Mouse (Mus musculus) spleen, adult 2 months (tissue): ENCODE measurements around the gene Nfatc2ip. TPM values are rescaled to one million over a fixed set of nuclear protein-coding genes. Genes with fewer than 3 reads are reported as not detected.

ENCODE experiments used
- DNase-seq, 2 experiments: peaks; one replicate each; pipeline versions ENCODE4 v3.0.0 to v3.0.0-alpha.2; 2012 to 2021; ENCODE audit warnings: low spot score in 2 of 2, low read depth in 1 of 2
- H3K27ac ChIP-seq: fragments of 200-500 bp; 2 replicates; pipeline ENCODE4 v1.5.1; 2012; ENCODE audit warnings: low read length, inconsistent platforms; ENCODE audit not compliant: insufficient read depth
- H3K27me3 ChIP-seq: fragments of 200-500 bp; 2 replicates; pipeline ENCODE4 v1.6.1; 2012; ENCODE audit warnings: mild to moderate bottlenecking, moderate library complexity, low read length, inconsistent platforms; ENCODE audit not compliant: control insufficient read depth, insufficient read depth
- H3K36me3 ChIP-seq: fragments of 200-500 bp; 2 replicates; pipeline ENCODE4 v1.6.1; 2012; ENCODE audit warnings: mild to moderate bottlenecking, low read length, inconsistent platforms; ENCODE audit not compliant: control insufficient read depth, insufficient read depth
- H3K4me1 ChIP-seq: fragments of 200-500 bp; 2 replicates; pipeline ENCODE4 v1.6.1; 2011; ENCODE audit warnings: inconsistent platforms; ENCODE audit not compliant: control insufficient read depth, insufficient read depth, insufficient read length
- H3K4me3 ChIP-seq: fragments of 200-500 bp; 2 replicates; pipeline ENCODE4 v1.5.1; 2011; ENCODE audit warnings: mild to moderate bottlenecking, inconsistent platforms; ENCODE audit not compliant: insufficient read depth, insufficient read length; ENCODE audit errors: extremely low read depth
- CTCF ChIP-seq: fragments of 200-500 bp; IDR thresholded peaks from 2 replicates; pipeline ENCODE4 v1.5.1; 2011; ENCODE audit warnings: mild to moderate bottlenecking, inconsistent platforms; ENCODE audit not compliant: insufficient read depth, insufficient read length, insufficient replicate concordance; ENCODE audit errors: extremely low read depth
- POLR2A ChIP-seq: fragments of 200-500 bp; IDR thresholded peaks from 2 replicates; pipeline ENCODE4 v1.6.1; 2011; ENCODE audit warnings: low read depth, low read length, inconsistent platforms
- WGBS: fragments of 180-500 bp; shearing (Covaris S2); methylation state at CpG from one replicate; pipeline ENCODE4 v1.1.7; 2018; 5-methylcytosine and 5-hydroxymethylcytosine counted together
- polyA plus RNA-seq: library from polyadenylated mRNA; depleted of rRNA; stranded (reverse); fragments of >200 nt; gene quantifications from 2 replicates; pipeline ENCODE4 v1.2.3, GENCODE M21; 2012

The Nfatc2ip gene
- polyA plus RNA-seq, 1 experiment, result 9.0 TPM

DNA sequence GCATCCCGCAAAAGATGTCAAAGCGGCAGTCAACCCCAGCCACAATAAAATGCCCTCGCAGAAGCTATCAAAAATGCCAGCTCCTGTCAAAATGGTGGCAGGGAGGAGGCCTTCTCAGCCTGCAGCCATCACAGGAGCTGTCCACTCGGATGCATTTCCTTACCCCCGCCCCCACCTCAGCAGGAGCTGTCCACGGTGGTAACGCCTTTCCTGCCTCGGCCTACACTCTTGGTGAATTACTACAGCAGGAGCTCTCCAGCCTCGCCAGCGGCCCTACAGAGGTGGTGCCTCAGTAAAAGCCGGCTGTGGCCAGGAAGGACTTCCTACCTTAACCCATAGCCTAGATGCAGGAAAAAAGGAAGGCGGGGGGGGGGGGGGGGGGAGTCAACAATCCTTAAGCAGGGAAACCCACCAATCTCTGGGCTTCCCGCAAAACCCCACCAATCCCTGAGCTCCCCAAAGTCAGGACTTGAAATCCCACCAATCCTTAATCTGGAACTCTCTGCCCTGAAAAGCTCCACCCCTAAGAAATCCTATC lies 30.9 kb upstream of the Nfatc2ip start:
- no peak overlapping the region for H3K4me3 ChIP-seq
- peaks cover 11% of the 10 kb centered on the region for H3K36me3 ChIP-seq
- H3K27ac ChIP-seq, result no peak overlapping the region
- WGBS, result 90% methylated on average over 13 of the region's 13 CpGs
- no peaks in the 10 kb centered on the region for H3K27me3 ChIP-seq
- no peak for DNase-seq
- no peak for TF ChIP-seq POLR2A
- TF ChIP-seq CTCF, result no peak
- peaks cover 15% of the 10 kb centered on the region; the same call in 1 of the 2 replicates for H3K4me1 ChIP-seq

DNA sequence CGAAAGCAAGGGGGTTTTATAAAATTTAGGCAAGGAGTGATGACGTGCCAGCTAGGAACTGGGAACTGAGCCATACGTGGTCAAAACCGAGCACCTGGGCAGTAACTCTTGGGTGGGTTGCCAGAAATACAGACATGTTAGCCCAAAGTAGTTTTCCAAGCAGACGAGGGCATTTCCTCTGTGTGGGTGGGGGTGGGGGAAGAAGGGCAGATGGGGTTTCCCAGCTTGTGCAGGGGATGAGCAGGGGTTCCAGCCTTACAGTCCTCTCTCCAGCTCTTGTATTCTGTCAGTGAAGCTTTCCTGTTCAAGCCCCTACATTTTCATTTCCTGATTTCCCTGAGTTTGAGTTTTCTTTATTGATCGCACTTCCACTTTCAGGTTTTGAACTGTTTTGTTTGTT lies 27.6 kb upstream of the Nfatc2ip start:
- Histone ChIP-seq H3K36me3 (no peaks in the 10 kb centered on the region), H3K27ac (peak overlapping the region; percentile 86), H3K4me3 (no peak overlapping the region), H3K27me3 (no peaks in the 10 kb centered on the region), H3K4me1 (peaks cover 10% of the 10 kb centered on the region; the same call in 1 of the 2 replicates)
- DNase-seq, result no peak
- 48% methylated on average over 6 of the region's 6 CpGs for WGBS
- TF ChIP-seq POLR2A (no peak), CTCF (no peak)

DNA sequence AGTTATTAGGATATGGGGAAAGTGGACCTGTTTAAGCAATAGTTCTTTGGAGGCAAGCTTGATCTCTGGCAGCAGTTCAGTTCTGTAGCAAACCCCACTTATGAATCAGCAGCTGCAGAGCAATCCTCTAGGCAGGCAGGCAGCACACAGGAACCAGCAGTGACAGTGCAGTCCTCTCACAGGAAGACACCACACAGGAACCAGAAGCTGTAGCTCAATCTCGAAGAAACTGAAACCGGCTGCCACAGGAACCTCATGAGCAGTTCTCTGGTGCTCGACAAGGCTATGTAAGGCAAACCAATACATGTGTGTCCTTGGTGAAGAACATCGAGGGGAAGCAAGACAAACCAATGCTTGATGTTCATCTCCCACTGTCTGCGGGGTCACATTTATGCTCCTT lies 25.2 kb upstream of the Nfatc2ip start:
- Histone ChIP-seq H3K36me3 (no peaks in the 10 kb centered on the region), H3K4me1 (peaks cover 15% of the 10 kb centered on the region; the same call in 1 of the 2 replicates), H3K27me3 (no peaks in the 10 kb centered on the region), H3K27ac (peak overlapping the region; percentile 17; the same call in 1 of the 2 replicates), H3K4me3 (no peak overlapping the region)
- 36% methylated on average over 5 of the region's 5 CpGs for WGBS
- no peak; the same call in 1 of the 2 replicates for TF ChIP-seq POLR2A
- no peak for TF ChIP-seq CTCF
- DNase-seq, result peak; percentile 54 to 57

DNA sequence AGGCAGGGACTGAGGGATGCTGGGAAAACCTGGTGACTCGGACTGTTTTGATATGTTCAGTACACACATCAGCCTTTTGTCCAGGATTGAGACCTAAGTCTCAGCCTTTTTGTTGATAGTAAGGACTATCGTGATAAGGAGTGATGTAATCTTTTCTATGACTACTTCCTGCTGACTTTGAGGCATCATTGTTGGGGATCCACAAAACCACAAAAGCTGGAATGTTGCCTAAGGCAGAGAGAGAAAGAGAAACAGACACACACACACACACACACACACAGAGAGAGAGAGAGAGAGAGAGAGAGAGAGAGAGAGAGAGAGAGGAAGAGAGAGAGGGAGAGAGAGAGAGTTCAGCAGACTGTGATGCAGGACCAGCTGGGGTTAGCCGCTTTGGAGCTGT lies 22.0 kb upstream of the Nfatc2ip start:
- 27% methylated on average over 3 of the region's 3 CpGs for WGBS
- H3K27ac ChIP-seq, result peak overlapping the region; percentile 91
- H3K27me3 ChIP-seq, result no peaks in the 10 kb centered on the region
- DNase-seq, result no peak
- H3K4me1 ChIP-seq, result peaks cover 20% of the 10 kb centered on the region; the same call in 1 of the 2 replicates
- no peaks in the 10 kb centered on the region for H3K36me3 ChIP-seq
- TF ChIP-seq POLR2A (no peak), CTCF (no peak)
- H3K4me3 ChIP-seq, result no peak overlapping the region

DNA sequence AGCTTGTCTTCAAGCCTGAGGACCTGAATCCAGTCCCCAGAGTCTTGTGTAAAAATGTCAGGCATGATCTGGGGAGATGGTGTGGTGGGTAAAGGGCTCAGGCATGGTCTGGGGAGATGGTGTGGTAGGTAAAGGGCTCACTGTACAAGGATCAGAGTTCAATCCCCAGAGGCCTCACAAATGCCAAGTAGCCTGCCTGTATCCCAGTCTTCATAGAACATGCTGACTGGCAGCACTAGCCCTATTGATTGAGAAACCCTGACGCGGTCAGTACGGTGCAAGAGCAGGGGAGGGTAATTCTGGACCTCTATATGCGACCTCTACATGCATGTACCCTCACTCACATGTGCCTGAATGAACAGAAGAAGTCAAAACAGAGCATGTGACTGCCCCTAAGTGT lies 21.1 kb upstream of the Nfatc2ip start:
- 74% methylated on average over 4 of the region's 4 CpGs for WGBS
- Histone ChIP-seq H3K4me3 (no peak overlapping the region), H3K36me3 (peaks cover 4% of the 10 kb centered on the region), H3K27me3 (no peaks in the 10 kb centered on the region), H3K4me1 (peaks cover 20% of the 10 kb centered on the region; the same call in 1 of the 2 replicates), H3K27ac (peak overlapping the region; percentile 91)
- TF ChIP-seq CTCF, result no peak
- TF ChIP-seq POLR2A, result no peak
- no peak for DNase-seq

DNA sequence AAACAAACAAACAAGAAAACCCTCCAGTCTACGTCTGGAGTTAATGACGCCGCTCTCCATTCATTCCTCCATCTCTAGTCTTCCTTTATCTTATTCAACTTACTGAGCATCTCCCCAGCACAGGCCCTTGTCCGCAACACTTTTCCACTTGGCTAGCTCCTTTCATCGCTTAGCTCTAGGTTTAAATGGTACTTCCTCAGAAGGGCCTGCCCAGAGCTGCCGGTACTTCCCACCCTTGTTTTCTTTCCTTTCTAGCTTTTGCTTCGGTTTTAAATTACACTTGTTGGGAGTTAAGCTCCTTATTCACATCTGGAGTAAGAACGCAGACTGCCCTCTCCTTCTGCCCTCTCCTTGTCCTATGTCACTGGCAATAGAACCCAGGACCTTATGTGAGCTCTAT lies 20.5 kb upstream of the Nfatc2ip start:
- Histone ChIP-seq H3K4me1 (peaks cover 20% of the 10 kb centered on the region; the same call in 1 of the 2 replicates), H3K27ac (peak overlapping the region; percentile 91), H3K36me3 (peaks cover 4% of the 10 kb centered on the region), H3K4me3 (no peak overlapping the region), H3K27me3 (no peaks in the 10 kb centered on the region)
- WGBS, result 29% methylated on average over 8 of the region's 8 CpGs
- DNase-seq, result peak in 1 of 2 experiments; percentile 49
- no peak for TF ChIP-seq POLR2A
- TF ChIP-seq CTCF, result no peak

DNA sequence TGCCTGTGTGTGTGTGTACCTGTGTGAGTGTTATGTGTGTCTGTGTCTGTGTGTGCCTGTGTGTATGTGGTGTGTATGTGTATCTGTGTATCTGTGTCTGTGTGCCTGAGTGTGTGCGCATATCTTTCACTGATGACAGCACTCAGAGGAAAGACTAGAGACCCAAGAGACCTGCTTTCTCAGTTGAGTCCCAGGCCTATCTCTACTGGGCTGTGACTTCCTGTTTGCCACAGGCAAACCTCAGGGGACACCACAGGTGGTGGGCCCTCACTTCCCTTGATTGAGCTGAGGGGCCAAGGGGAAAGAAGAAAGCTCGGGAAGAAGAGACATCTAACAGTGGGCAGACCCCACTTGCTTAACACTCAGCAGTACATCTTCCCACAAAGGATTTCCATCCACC lies 20.1 kb upstream of the Nfatc2ip start:
- 16% methylated on average over 2 of the region's 2 CpGs for WGBS
- peaks cover 20% of the 10 kb centered on the region; the same call in 1 of the 2 replicates for H3K4me1 ChIP-seq
- TF ChIP-seq CTCF (no peak), POLR2A (peak; percentile 32; the same call in 1 of the 2 replicates)
- H3K4me3 ChIP-seq, result no peak overlapping the region
- no peaks in the 10 kb centered on the region for H3K27me3 ChIP-seq
- DNase-seq, result peak; percentile 75 to 83
- peak overlapping the region; percentile 91 for H3K27ac ChIP-seq
- H3K36me3 ChIP-seq, result peaks cover 6% of the 10 kb centered on the region

DNA sequence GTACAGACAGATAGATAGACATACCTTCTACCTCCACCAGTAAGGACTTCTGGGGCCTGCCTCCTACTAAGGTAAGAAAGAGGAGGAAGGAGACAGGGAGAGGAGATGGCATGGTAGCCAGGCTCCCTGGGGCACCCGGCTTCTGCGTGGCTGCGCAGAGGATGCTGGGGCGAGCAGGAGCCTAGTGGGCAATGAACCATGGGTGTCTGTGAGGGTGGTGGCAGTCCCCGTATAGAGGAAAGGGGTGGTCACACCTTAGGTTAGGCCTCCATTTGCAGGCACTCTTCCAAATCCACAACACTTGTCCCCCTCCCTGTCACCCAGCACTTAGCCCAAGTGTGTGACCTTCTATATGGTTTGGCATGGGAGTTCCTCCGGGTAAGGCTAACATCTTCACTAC lies 18.2 kb upstream of the Nfatc2ip start, which contains the start of gene Cd19:
TSS of gene Cd19 (minus strand) at position 165 of the 400 bp plus-strand sequence.
- peak; percentile 89 for TF ChIP-seq POLR2A
- TF ChIP-seq CTCF, result no peak
- Histone ChIP-seq H3K27ac (peak within 1 kb of the TSS; percentile 91), H3K4me1 (peaks cover 20% of the 10 kb centered on the region; the same call in 1 of the 2 replicates), H3K36me3 (peaks cover 18% of the 10 kb centered on the region), H3K27me3 (no peaks in the 10 kb centered on the region), H3K4me3 (peak within 1 kb of the TSS; percentile 65)
- DNase-seq, result peak in 1 of 2 experiments; percentile 83
- 50% methylated on average over 6 of the region's 6 CpGs for WGBS
